Mouse (Mus musculus): ENCODE results near the gene Exoc3l. TPM values are rescaled to one million over a fixed set of nuclear protein-coding genes. Genes with fewer than 3 reads are reported as not detected.
A peak's percentile ranks its signal among the peaks of the same experiment; 100 is the strongest.

Exoc3l gene
- total RNA-seq, 2 experiments from 2014 or later = 7.1 TPM; not detected in 1

GRCm38 (mm10) chr8:105315073-105315769, 19.3 kb upstream of the Exoc3l start:
- ATAC-seq (replicated peaks; ENCODE audit: low FRiP score, low TSS enrichment, poor library complexity, severe bottlenecking) = no peak

- ATAC-seq (replicated peaks; ENCODE audit: low FRiP score, low TSS enrichment, poor library complexity, severe bottlenecking) = peak; percentile 15; the same call in 1 of the 2 replicates
Observed at GRCm38 (mm10) chr8:105313622-105314402, 17.9 kb upstream of the Exoc3l start.

DNA sequence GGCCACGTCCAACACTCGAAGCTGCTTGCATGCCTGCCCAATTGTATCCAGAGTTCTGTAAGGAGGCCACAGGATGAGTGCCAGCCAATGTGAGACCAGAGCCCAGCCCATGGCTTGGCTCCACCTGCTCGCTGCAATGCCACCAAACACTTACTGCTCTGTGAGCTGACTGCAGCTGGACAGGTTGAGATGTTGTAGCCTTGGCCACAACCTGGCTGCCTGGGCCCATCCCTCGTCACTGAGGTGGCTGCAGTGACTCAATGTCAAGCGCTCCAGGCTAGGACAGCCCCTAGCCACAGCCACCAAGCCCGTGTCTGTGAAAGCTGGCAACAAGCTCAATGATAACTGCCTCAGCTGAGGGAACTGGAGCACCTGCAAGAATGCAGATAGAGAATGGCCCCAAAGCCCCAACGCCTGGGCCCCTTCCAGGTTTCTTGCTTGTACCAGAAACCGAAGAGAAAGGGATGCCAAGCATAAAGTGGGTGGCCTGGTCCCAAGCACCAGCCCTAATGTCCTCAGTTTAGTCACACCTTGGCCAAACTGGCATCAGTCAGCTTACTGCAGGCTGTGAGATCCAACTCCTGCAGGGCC, 17.1 kb upstream of the Exoc3l start:
- ATAC-seq (replicated peaks; ENCODE audit: low FRiP score, low TSS enrichment, poor library complexity, severe bottlenecking) = peak; percentile 77

DNA sequence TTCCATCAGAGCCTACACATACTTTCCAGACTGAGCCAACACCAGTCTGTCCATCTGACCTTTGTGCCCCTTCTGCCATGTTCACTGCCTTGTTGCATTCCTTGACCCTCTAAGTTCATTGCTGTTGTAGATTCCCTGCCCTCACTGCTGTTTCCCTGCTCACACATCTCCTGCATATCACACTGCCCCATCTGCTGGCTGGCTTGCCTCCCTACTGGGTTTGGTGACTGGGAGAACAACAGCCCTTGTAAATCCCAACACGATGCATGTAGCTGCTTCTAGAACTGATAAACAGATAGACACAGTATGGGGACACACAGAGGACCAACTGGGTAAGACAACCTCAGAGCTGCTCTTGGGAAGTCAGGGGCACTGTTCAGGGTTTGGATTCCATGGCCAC, 15.8 kb upstream of the Exoc3l start:
- peak; percentile 69 for ATAC-seq (replicated peaks; ENCODE audit: low FRiP score, low TSS enrichment, poor library complexity, severe bottlenecking)

GRCm38 (mm10) chr8:105310118-105310517, 14.2 kb upstream of the Exoc3l start:
- ATAC-seq (replicated peaks; ENCODE audit: low FRiP score, low TSS enrichment, poor library complexity, severe bottlenecking) = no peak

- ATAC-seq (replicated peaks; ENCODE audit: low FRiP score, low TSS enrichment, poor library complexity, severe bottlenecking) = no peak
Observed at GRCm38 (mm10) chr8:105309142-105309847, 13.4 kb upstream of the Exoc3l start.

- no peak for ATAC-seq (replicated peaks; ENCODE audit: low FRiP score, low TSS enrichment, poor library complexity, severe bottlenecking)
Observed at GRCm38 (mm10) chr8:105308428-105308827, 12.5 kb upstream of the Exoc3l start.

GRCm38 (mm10) chr8:105307670-105308069, 11.8 kb upstream of the Exoc3l start:
- ATAC-seq (replicated peaks; ENCODE audit: low FRiP score, low TSS enrichment, poor library complexity, severe bottlenecking) = no peak

DNA sequence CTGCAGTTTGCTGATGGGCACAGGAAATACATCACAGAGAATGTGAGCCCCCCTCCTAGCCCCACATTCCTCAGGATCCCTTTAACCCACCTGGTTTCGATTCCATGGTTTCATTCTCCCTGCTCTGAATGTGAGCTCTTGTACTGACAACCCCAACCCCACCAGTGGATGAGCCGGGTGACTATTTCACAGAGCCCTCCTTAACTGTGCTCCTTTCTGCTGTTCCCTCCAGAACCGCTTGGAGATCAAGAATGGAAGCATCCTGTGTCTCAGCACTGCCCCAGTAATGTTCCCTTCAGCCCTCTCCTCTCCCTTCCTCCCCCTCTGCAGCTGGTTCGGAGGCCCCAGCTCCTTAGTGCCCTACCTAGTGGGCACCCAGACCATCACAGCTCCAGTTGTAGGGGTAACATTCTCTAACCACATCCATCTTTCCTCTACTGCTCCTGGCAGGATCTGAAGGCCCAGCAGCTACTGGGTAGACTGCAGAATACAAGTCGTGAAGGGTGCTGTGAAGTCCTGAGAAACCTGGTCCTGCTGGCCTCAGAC, 10.3 kb upstream of the Exoc3l start:
- no peak for ATAC-seq (replicated peaks; ENCODE audit: low FRiP score, low TSS enrichment, poor library complexity, severe bottlenecking)

GRCm38 (mm10) chr8:105305211-105306145, 9.6 kb upstream of the Exoc3l start, which contains the start of gene Elmo3:
Gene Elmo3 (plus strand): TSS chr8:105305601.
- ATAC-seq (replicated peaks; ENCODE audit: low FRiP score, low TSS enrichment, poor library complexity, severe bottlenecking) = peak; percentile 44

DNA sequence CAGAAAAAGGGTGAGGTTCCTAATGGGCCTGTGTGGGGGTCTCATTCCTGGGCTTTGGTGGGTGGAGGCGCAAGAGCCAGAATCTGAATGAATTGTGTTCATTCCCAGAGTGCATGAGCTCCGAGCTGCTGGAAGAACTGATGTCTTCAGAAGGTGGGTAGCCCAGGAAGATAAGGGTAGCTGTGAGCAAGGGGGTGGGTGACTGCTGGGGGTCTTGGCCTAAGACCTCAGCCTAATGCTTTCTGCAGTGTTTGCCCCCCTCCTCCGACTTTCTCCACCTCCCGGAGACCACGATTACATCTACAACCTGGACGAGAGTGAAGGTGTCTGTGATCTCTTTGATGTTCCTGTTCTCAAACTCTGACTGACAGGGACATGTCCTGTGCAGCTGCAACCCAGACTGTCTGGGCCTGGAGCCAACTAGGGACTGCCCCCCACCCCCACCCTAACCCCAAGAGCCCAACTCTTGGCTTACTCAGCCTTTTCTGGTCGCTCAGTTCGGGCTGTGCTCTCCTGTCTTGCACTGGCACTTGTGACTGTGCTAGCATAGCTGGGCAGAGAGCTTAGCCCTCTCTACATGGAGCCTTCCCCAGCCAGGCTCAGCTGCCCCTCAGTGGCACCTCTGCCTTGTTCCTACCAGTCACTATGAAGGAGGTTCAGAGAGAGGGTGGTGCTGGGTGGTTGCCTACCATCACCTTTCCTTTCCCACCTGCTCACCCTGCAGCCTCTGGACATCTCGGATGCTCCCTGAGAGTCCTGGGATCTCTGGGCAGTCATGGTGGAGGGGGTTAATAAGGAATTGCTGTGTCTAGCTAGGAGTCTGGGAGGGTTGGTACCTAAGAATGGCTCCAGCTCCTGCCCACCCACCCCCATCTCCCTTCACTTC, 8.7 kb upstream of the Exoc3l start:
- peak; percentile 25 for ATAC-seq (replicated peaks; ENCODE audit: low FRiP score, low TSS enrichment, poor library complexity, severe bottlenecking)

DNA sequence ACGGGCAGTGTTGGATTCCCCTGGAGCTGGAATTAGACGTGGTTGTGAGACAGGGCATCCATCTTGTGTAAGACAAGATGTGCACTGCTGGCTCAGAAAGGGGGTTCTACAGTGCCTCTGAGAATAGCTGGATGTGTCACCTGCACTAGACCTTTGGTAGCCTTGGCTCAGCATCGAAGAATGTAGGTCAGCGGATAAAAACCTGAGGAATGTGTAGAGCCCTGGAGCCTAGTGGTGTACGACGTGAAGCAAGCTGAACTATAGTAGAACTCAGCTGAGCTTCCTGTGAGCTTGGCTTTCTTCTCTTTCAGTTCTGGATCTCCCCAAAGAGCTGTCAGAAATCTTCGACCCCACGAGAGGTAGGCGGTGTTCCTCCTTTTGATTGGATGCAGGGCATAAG, 8.0 kb upstream of the Exoc3l start:
- ATAC-seq (replicated peaks; ENCODE audit: low FRiP score, low TSS enrichment, poor library complexity, severe bottlenecking) = no peak

GRCm38 (mm10) chr8:105303396-105303795, 7.5 kb upstream of the Exoc3l start:
- no peak for ATAC-seq (replicated peaks; ENCODE audit: low FRiP score, low TSS enrichment, poor library complexity, severe bottlenecking)

GRCm38 (mm10) chr8:105299962-105300361, 4.1 kb upstream of the Exoc3l start:
- peak; percentile 74 for ATAC-seq (replicated peaks; ENCODE audit: low FRiP score, low TSS enrichment, poor library complexity, severe bottlenecking)

GRCm38 (mm10) chr8:105298351-105299252, 2.7 kb upstream of the Exoc3l start:
- peak; percentile 13; the same call in 1 of the 2 replicates for ATAC-seq (replicated peaks; ENCODE audit: low FRiP score, low TSS enrichment, poor library complexity, severe bottlenecking)

- peak; percentile 79 for ATAC-seq (replicated peaks; ENCODE audit: low FRiP score, low TSS enrichment, poor library complexity, severe bottlenecking)
Observed at GRCm38 (mm10) chr8:105297511-105298192, 1.8 kb upstream of the Exoc3l start, which contains the start of gene E2f4. Gene E2f4 (plus strand): TSS chr8:105297663.

Data from megakaryocyte-erythroid progenitor cell, adult 5-6 weeks (primary cell).